ENCODE assay signal across 8 mouse cellular contexts in genomic region chr5:29195570-29196263, GRCm38 (mm10). TPM values are rescaled to one million over a fixed set of nuclear protein-coding genes. Genes with fewer than 3 reads are reported as not detected.
DNase-seq lines count a peak whose midpoint lies in the region; ATAC-seq lines count a peak whose summit lies in the region.

TSS of gene Rnf32 (plus strand) at chr5:29195992.

- ATAC-seq in common myeloid progenitor, adult 5-6 weeks (replicated peaks; ENCODE audit: low read depth, poor library complexity, severe bottlenecking), result peak; percentile 93
- ATAC-seq in megakaryocyte, adult 5-6 weeks (ENCODE audit: poor library complexity, severe bottlenecking), result peak; percentile 52; the same call in 1 of the 2 replicates

- DNase-seq in adipocyte (ENCODE audit: low spot score), result peak; percentile 12
- DNase-seq in gastrocnemius, postnatal 14 days, result peak; percentile 54
- DNase-seq in induced T-regulatory cell, adult 2 months (ENCODE audit: low read depth), result peak; percentile 81
- peak; percentile 64 to 87 for DNase-seq in left cerebral cortex, adult 8-10 months (ENCODE audit: low spot score in 2 of 2)
- DNase-seq in right cerebral cortex, postnatal 10 days (ENCODE audit: low spot score in 2 of 2), result peak; percentile 94 to 95
- peak; percentile 36 for DNase-seq in urinary bladder, postnatal 10 days (ENCODE audit: low spot score)

- intact Hi-C loops in gastrocnemius, postnatal 14 days (cut with DNase I; ENCODE audit: low total_unique reads), result no loop called here

RNA-seq across cellular contexts. Expression of gene Rnf32, which starts in this region (rescaled TPM):
- not detected in 2 replicates for total RNA-seq in common myeloid progenitor, adult 5-6 weeks (2017)
- total RNA-seq in gastrocnemius, postnatal 14 days (2021), result under 1 TPM; 0.42 to 0.70 TPM
- 10 to 100 TPM; 11.7 to 16.7 (median 14.3) TPM for total RNA-seq in left cerebral cortex, adult 8-10 months (2022)
- total RNA-seq in megakaryocyte, adult 5-6 weeks (2015), result not detected in 2 replicates
- total RNA-seq in megakaryocyte, adult 5-6 weeks (2017), result not detected in 2 replicates

Comparison
In these comparisons a context has a peak if more than half of its experiments do, and no peak if none do; other contexts are left out.
1. Peak in every context shown above with its lines: DNase-seq and ATAC-seq.
2. RNA of gene Rnf32 (total RNA-seq): 11.7 to 16.7 TPM in left cerebral cortex, adult 8-10 months; 0.42 to 0.70 TPM in gastrocnemius, postnatal 14 days, not detected in common myeloid progenitor, adult 5-6 weeks and not detected in megakaryocyte, adult 5-6 weeks; every median in the first group is over 4 times any median in the second.
3. Peak in ATAC-seq in common myeloid progenitor, adult 5-6 weeks; RNA of the gene not detected or under 1 TPM.
4. Peak in DNase-seq in gastrocnemius, postnatal 14 days; RNA of the gene not detected or under 1 TPM.
5. Peak in ATAC-seq in megakaryocyte, adult 5-6 weeks; RNA of the gene not detected or under 1 TPM.
6. DNase-seq: peak in every context shown above with its lines; median percentile 94 in right cerebral cortex, postnatal 10 days; 81 in induced T-regulatory cell, adult 2 months; 76 in left cerebral cortex, adult 8-10 months; 54 in gastrocnemius, postnatal 14 days; 36 in urinary bladder, postnatal 10 days; 12 in adipocyte.